Mouse (Mus musculus) midbrain, embryonic 13.5 days (tissue): ENCODE measurements at regions not wholly inside any gene's neighbourhood (a gene's known extent, or its start where the extent isn't known, plus 50 kb on each side); places are given as distances from the start of the nearest gene placed in this dataset.

Experiments used
- ATAC-seq: fragments of 200-750 bp; cut with Nextera tagmentation; 2 replicates; pipeline ENCODE4 v1.8.0; 2017; ENCODE audit warnings: mild to moderate bottlenecking, moderate TSS enrichment, moderate library complexity
- H3K27ac ChIP-seq: fragments of 300-500 bp; sonication (generic); 2 replicates; pipeline ENCODE4 v1.5.1; 2015; ENCODE audit warnings: inconsistent platforms, mild to moderate bottlenecking, moderate library complexity
- H3K27me3 ChIP-seq: fragments of 300-500 bp; sonication (generic); 2 replicates; pipeline ENCODE4 v1.6.1; 2015; ENCODE audit warnings: mild to moderate bottlenecking, inconsistent platforms
- H3K36me3 ChIP-seq: fragments of 300-500 bp; sonication (generic); 2 replicates; pipeline ENCODE4 v1.6.1; 2015; ENCODE audit warnings: mild to moderate bottlenecking, inconsistent platforms
- H3K4me1 ChIP-seq: fragments of 300-500 bp; sonication (generic); replicated peaks from 2 replicates; pipeline ENCODE4 v1.6.1; 2015; ENCODE audit warnings: inconsistent platforms
- H3K4me2 ChIP-seq: fragments of 300-500 bp; sonication (generic); replicated peaks from 2 replicates; pipeline ENCODE4 v1.6.1; 2015; ENCODE audit warnings: moderate library complexity, mild to moderate bottlenecking, inconsistent platforms
- H3K4me3 ChIP-seq: fragments of 300-500 bp; sonication (generic); replicated peaks from 2 replicates; pipeline ENCODE4 v1.5.1; 2015; ENCODE audit warnings: mild to moderate bottlenecking, inconsistent platforms
- H3K9ac ChIP-seq: fragments of 300-500 bp; sonication (generic); replicated peaks from 2 replicates; pipeline ENCODE4 v1.6.1; 2015; ENCODE audit warnings: mild to moderate bottlenecking, inconsistent platforms
- H3K9me3 ChIP-seq: fragments of 300-500 bp; sonication (generic); 2 replicates; pipeline ENCODE4 v1.6.1; 2016; ENCODE audit warnings: mild to moderate bottlenecking, inconsistent platforms
- WGBS: fragments of 180-500 bp; shearing (Covaris S2); methylation state at CpG from one replicate; pipeline ENCODE4 v1.1.7; 2015; 5-methylcytosine and 5-hydroxymethylcytosine counted together

DNA sequence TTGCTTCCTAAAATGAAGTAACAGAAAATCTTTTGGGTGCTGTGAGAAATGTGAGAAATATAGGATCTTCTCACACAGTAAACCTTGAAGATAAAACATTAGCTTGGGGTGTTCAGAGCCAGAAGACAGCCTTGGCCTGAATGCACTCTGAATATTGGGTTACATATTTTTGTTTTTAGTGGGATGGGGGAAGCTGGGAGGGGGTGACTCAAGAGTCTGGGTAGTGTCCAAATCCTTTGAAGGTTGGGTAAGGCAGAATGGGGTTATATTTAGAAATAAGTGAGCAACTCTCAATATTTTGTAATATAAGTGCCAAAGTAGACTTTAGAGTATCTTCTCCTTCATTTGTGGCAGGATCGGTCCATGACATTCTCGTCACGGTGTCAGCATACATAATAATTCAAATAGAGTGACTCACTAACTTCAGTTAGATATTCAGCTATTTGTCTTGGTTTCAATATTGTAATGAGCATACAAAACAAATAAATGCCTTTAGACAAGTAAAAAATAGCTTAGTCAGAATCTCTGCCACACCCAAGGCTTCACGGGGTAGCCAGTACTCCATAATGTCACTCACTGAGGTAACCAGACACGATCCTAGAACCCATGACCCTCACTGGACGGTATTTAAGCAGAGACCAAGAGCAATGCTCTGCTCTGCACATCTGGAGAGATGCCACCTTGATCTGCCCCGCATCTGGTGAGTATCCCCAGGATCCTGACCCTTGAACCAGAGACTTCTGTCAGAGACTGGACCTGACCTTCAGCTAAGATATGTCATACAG is 209.9 kb upstream of the Map3k1 start:
- no peak overlapping the region for H3K9ac ChIP-seq
- ATAC-seq: no peak
- no peaks in the 10 kb centered on the region for H3K36me3 ChIP-seq
- H3K4me1 ChIP-seq: peaks cover 5% of the 10 kb centered on the region
- WGBS: 88% methylated on average over 7 of the region's 7 CpGs
- H3K4me2 ChIP-seq: no peak overlapping the region
- no peak overlapping the region for H3K4me3 ChIP-seq
- H3K9me3 ChIP-seq: no peaks in the 10 kb centered on the region
- no peaks in the 10 kb centered on the region for H3K27me3 ChIP-seq
- no peak overlapping the region for H3K27ac ChIP-seq

DNA sequence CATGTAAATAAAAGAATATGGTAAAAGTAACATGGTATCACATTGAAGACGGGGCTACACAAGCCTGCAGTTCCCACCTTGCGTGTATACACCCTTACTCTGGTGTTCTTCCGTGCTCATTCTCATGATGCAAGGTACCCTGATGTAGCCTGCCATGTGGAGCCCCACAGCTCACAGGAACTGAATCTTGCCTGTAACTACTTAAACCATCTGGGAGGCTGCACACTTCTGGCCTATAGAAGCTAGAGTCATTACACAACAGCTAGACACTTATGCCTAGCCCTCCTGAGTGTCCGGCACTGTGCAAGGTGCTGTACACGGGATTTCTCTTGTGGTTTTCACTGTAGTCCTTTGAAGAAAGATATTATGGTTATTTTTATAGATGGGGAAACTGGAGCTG is 210.8 kb upstream of the Map3k1 start:
- Histone ChIP-seq H3K4me3 (no peak overlapping the region), H3K27me3 (no peaks in the 10 kb centered on the region), H3K36me3 (no peaks in the 10 kb centered on the region), H3K9me3 (no peaks in the 10 kb centered on the region), H3K9ac (no peak overlapping the region), H3K4me1 (peaks cover 5% of the 10 kb centered on the region), H3K27ac (no peak overlapping the region), H3K4me2 (no peak overlapping the region)
- ATAC-seq: no peak
- 92% methylated on average over 5 of the region's 5 CpGs for WGBS

DNA sequence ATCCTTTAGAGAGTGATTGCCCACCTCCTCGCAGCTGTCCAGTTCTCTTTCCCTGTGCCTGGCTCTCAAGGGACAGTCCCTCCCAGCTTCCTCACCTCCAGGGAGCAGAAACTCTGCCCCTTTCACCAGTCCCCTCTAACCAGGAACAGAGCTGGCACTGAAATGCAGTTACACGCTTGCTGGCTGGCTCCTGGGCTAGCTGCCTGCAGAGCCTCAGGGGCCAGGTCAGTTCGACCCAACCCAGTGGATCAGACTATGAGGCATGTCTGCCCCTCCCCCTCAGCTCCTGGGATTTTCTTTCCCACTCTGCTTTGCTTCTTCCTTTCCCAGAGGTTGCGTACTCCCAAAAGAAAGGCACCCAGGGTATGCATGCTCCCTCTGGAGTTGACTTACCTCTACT is 214.4 kb upstream of the Map3k1 start:
- ATAC-seq: no peak
- Histone ChIP-seq H3K4me2 (no peak overlapping the region), H3K4me1 (peaks cover 5% of the 10 kb centered on the region), H3K27ac (no peak overlapping the region), H3K36me3 (no peaks in the 10 kb centered on the region), H3K9me3 (no peaks in the 10 kb centered on the region), H3K27me3 (no peaks in the 10 kb centered on the region), H3K9ac (no peak overlapping the region), H3K4me3 (no peak overlapping the region)
- 42% methylated on average over 4 of the region's 4 CpGs for WGBS

DNA sequence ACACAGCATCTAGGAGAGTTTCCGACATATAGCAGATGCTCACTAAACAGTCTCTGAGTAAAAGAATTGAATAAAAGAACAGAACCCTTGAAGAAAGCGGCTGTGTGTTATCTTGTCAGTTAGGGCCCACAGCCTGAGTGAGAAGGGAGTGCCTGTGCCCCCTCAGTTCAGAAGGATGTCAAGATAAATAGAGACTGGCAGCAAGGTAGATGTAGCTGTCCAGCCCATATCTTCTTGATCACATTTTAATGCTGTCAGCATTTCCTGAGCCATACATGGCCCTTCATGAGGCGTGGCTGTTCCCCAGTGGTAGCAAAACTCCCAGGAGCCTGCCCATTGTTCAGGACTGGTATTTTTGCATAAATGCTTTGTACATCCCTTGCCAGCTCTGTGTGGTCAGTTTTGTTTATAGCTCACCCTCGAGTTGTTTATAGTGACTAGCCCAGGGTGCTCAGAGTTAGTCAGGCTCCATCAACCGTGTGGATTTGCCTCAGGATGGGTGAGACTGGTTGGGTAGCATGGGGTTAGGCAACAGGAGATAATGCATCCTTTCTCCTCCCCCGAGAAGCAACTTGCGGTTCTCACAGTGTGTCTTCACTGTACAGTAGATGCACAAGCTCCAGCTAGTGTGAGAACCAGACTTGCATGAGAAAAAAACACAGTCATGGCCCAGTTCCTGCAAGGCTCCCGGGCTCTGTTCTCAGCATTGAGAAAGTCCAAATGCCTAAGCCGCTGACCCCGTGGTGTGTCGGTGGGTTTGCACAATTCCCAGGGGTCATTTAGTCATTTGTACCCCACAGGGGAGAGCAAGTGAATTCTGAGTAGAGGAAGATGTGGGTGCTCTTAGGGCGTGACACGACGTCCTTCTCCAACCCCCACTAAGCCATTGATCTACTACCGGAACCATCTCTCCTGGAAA is 216.1 kb upstream of the Map3k1 start:
- WGBS: 84% methylated on average over 15 of the region's 15 CpGs
- H3K4me2 ChIP-seq: no peak overlapping the region
- no peaks in the 10 kb centered on the region for H3K36me3 ChIP-seq
- H3K9ac ChIP-seq: no peak overlapping the region
- no peak overlapping the region for H3K4me3 ChIP-seq
- H3K4me1 ChIP-seq: peaks cover 5% of the 10 kb centered on the region
- H3K9me3 ChIP-seq: no peaks in the 10 kb centered on the region
- no peak overlapping the region for H3K27ac ChIP-seq
- no peak for ATAC-seq
- H3K27me3 ChIP-seq: no peaks in the 10 kb centered on the region

GRCm38 (mm10) chr13:112025586-112025950 is 216.8 kb upstream of the Map3k1 start:
- H3K9ac ChIP-seq: no peak overlapping the region
- no peak overlapping the region for H3K27ac ChIP-seq
- no peaks in the 10 kb centered on the region for H3K27me3 ChIP-seq
- ATAC-seq: no peak
- WGBS: 89% methylated on average over 5 of the region's 5 CpGs
- no peak overlapping the region for H3K4me2 ChIP-seq
- peaks cover 5% of the 10 kb centered on the region for H3K4me1 ChIP-seq
- H3K36me3 ChIP-seq: no peaks in the 10 kb centered on the region
- no peak overlapping the region for H3K4me3 ChIP-seq
- no peaks in the 10 kb centered on the region for H3K9me3 ChIP-seq

DNA sequence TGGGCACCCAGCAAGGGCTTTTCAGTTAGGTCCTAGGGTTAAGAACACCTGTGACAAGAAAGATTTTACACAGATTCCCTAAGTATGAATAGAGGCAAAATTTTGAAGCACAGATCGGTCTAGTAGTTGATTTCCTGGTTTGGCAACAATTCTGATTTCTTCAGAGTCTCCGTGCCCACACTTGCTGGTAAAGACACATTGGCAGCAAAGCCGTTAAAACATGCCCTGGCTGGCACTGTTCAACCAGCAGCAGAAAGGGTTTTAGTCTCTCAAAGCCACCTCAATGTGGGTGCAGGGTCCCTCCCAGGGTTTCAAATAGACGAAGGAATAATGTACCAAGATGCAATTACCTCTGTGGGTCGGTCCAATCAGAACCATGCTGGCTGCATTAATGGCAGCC is 218.9 kb upstream of the Map3k1 start:
- Histone ChIP-seq H3K4me2 (no peak overlapping the region), H3K4me3 (no peak overlapping the region), H3K27me3 (no peaks in the 10 kb centered on the region), H3K9me3 (no peaks in the 10 kb centered on the region), H3K4me1 (peaks cover 5% of the 10 kb centered on the region), H3K27ac (no peak overlapping the region), H3K9ac (no peak overlapping the region), H3K36me3 (no peaks in the 10 kb centered on the region)
- WGBS: 86% methylated on average over 5 of the region's 5 CpGs
- ATAC-seq: no peak

GRCm38 (mm10) chr13:112031061-112031460 is 222.3 kb upstream of the Map3k1 start:
- H3K36me3 ChIP-seq: no peaks in the 10 kb centered on the region
- H3K4me1 ChIP-seq: no peaks in the 10 kb centered on the region
- H3K4me3 ChIP-seq: no peak overlapping the region
- no peaks in the 10 kb centered on the region for H3K27me3 ChIP-seq
- no peak for ATAC-seq
- H3K4me2 ChIP-seq: no peak overlapping the region
- no peak overlapping the region for H3K27ac ChIP-seq
- WGBS: 81% methylated on average over 11 of the region's 11 CpGs
- H3K9me3 ChIP-seq: no peaks in the 10 kb centered on the region
- no peak overlapping the region for H3K9ac ChIP-seq

GRCm38 (mm10) chr13:112031631-112032320 is 223.0 kb upstream of the Map3k1 start:
- Histone ChIP-seq H3K27me3 (no peaks in the 10 kb centered on the region), H3K36me3 (no peaks in the 10 kb centered on the region), H3K4me2 (no peak overlapping the region), H3K9ac (no peak overlapping the region), H3K4me1 (no peaks in the 10 kb centered on the region), H3K4me3 (no peak overlapping the region), H3K27ac (no peak overlapping the region), H3K9me3 (no peaks in the 10 kb centered on the region)
- no peak for ATAC-seq
- 91% methylated on average over 24 of the region's 24 CpGs for WGBS

DNA sequence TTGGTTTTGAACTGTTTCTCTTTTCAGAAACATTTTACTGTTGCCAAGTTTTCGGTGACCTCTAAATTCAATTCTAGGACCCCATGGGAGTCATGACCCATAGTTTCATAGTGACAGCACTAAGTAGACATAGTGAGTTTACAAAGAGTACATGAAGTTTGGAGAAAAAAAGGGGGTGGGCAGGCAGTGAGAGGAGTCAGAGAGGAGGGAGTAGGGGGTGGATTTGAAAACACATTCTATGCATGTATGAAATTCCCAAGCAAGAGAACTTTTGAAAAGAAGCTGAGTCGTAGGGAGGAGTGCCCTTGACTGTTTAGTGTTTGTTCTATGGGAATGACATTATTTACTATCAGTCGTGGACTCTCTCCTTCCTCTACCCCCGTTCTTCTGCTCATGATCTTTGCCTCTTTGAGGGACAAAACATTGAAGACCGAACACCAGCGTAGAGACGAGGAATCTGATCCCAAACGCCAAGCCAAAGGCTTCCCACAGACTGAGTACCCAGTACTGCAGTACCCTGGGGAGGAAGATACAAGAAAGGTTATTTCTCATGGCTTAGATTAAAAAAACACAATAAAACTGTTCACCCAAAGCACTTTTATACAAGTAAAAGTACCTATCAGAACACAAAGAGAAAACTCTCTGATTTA is 229.1 kb upstream of the Map3k1 start:
- Histone ChIP-seq H3K9ac (no peak overlapping the region), H3K36me3 (no peaks in the 10 kb centered on the region), H3K9me3 (no peaks in the 10 kb centered on the region), H3K4me2 (no peak overlapping the region), H3K4me1 (no peaks in the 10 kb centered on the region), H3K27me3 (no peaks in the 10 kb centered on the region), H3K4me3 (no peak overlapping the region), H3K27ac (no peak overlapping the region)
- no peak for ATAC-seq
- 85% methylated on average over 8 of the region's 8 CpGs for WGBS

DNA sequence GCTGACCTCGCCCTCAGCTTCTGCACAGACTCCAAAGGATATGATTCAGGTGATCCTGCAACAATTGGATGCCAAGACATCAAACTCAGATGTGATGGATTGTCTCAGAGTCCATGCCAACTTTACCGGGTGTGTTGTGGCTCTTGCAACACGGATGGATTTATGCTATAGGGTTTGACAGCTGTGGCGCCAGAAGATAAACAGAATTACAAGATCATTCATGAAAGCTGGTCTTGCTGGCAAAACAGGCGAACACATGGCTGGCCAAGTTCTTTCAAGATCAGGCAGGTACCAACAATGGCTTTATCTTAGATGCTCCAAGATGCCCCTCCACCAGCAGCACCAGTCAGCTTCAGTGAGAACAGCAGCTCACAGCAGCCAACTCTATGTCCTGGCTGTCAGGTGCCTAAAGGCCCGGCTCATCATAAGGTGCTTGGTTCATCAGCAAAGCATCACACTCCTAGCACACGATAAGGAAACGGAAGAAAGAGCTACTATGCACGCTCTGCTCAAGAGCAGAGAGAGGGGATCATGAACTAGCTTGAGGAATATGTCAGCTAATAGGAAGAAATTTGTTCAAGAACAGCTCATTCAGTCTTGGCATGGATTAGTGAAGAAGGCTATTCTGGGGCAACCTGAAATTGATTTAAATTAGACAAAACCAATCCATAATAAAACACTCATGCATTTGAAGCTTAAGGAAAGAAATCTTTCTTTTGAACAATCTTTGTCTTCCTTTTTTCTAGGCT is 229.9 kb upstream of the Map3k1 start:
- H3K4me2 ChIP-seq: no peak overlapping the region

DNA sequence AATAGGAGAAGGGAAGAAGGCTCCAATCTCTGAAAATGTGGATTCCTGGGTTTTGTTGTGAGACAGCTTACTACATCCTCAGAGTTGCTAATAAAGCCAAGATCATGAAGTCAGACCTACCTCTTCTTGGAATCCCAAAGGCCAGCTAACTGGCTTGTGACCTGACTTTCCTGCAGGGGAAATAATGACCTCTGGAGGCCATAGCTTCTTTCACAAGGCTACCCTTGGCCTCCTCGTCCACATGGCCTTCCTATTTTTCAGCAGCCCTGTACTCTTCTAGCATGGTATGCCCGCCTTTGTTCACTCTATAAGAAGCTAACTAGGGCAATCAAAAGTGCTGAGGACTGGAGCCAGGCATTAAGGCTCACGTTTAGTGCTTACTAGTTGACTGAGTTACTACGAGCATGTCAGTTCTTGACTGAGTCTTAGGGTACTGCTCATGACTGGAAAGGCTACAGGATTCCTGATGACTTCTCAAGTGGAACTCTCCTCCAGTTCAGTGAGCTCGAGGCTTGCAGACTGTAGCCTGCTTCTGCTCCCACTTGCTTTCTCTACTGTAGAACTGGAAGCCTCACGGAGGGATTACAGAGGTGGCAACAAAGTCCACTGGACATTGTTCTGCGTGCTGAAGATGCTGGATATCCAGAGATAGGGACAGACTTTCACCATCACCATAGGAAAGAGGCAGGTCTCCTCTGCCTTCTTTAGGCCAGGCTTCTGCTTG is 230.8 kb upstream of the Map3k1 start:
- H3K27ac ChIP-seq: no peak overlapping the region
- H3K9me3 ChIP-seq: no peaks in the 10 kb centered on the region
- WGBS: 79% methylated on average over 7 of the region's 7 CpGs
- no peak overlapping the region for H3K4me3 ChIP-seq
- H3K4me1 ChIP-seq: no peaks in the 10 kb centered on the region
- no peak overlapping the region for H3K4me2 ChIP-seq
- H3K9ac ChIP-seq: no peak overlapping the region
- ATAC-seq: no peak
- no peaks in the 10 kb centered on the region for H3K27me3 ChIP-seq
- no peaks in the 10 kb centered on the region for H3K36me3 ChIP-seq

More for the DNA sequence above, 229.9 kb upstream of the Map3k1 start:
- Histone ChIP-seq H3K4me3 (no peak overlapping the region), H3K9ac (no peak overlapping the region), H3K36me3 (no peaks in the 10 kb centered on the region), H3K27ac (no peak overlapping the region), H3K27me3 (no peaks in the 10 kb centered on the region), H3K9me3 (no peaks in the 10 kb centered on the region), H3K4me1 (no peaks in the 10 kb centered on the region)
- 92% methylated on average over 9 of the region's 9 CpGs for WGBS
- no peak for ATAC-seq
